Comparison of ENCODE assay signal across 13 mouse cellular contexts in the genomic region with DNA sequence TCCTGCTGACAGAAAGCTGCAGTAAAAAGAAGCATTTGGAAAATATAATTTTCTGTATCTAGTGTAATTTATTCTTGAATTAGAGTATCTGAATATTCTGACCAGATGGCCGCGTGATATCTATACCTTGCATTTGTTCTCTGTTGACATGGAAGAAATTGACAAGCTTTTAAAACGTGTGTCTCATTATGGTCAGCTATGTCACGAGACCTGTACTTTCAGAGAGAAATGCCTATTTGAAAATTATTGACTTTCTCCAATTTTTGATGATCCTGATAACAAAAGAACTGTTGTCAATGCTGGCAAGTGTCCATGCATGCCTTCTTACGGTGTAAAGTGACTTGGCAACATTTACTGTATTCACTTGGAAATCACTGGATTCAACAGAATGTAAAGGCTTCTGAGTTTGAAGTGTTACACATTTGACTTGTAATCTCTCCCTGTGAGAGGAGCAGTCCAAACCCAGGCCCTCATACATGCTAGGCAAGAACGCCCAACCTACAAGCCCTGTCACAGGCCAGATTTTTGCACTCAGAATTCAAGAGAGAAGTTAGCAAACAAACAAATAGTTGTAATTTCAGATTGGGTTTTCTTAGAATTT. TPM values are rescaled to one million over a fixed set of nuclear protein-coding genes. Genes with fewer than 3 reads are reported as not detected.
A peak's percentile ranks its signal among the peaks of the same experiment; 100 is the strongest.
DNase-seq lines count a peak whose midpoint lies in the region; ATAC-seq and TF ChIP-seq lines count a peak whose summit lies in the region.
"Had no signal": no experiment of that assay in that cellular context is flagged by ENCODE, and none has a peak within 500 bp of the region (broad histone marks: within the 10 kb centered on the region; RNA-seq: fewer than 3 reads in every experiment).

No protein-coding gene starts in this region.

- no peaks in the 10 kb centered on the region for H3K36me3 ChIP-seq in heart, embryonic 14.5 days (ENCODE audit: control insufficient read depth, insufficient read depth, low read length)
- no peaks in the 10 kb centered on the region for H3K36me3 ChIP-seq in stomach, embryonic 15.5 days
- no peaks in the 10 kb centered on the region for H3K36me3 ChIP-seq in stomach, postnatal 0 days (ENCODE audit: control insufficient read depth, insufficient read depth, low read length)
- H3K36me3 ChIP-seq in heart, postnatal 0 days (replicated peaks; ENCODE audit: control insufficient read depth, insufficient read depth, low read length): no peaks in the 10 kb centered on the region
- no peaks in the 10 kb centered on the region for H3K36me3 ChIP-seq in kidney, embryonic 14.5 days (ENCODE audit: control insufficient read depth, insufficient read depth, low read length)
- H3K36me3 ChIP-seq: embryonic facial prominence, embryonic 12.5 days; hindbrain, embryonic 12.5 days had no signal

- no peak for DNase-seq in heart, adult 8-10 months (ENCODE audit: low spot score)
- no peak for DNase-seq in stomach, postnatal 0 days (ENCODE audit: low spot score)
- no peak for DNase-seq in heart, postnatal 0 days (ENCODE audit: low spot score)
- DNase-seq in cerebellum, adult 8-10 months: no peak
- DNase-seq: cerebellum, adult 9-11 months; kidney, adult 8-10 months; thymus, postnatal 4 days had no signal

- TF ChIP-seq CTCF in stomach, postnatal 0 days (IDR thresholded peaks at IDR 0.05; ENCODE audit: low read depth): no peak
- no peak for TF ChIP-seq CTCF in heart, postnatal 0 days (IDR thresholded peaks at IDR 0.05; ENCODE audit: low read depth)

- no peak overlapping the region for H3K27ac ChIP-seq in heart, embryonic 14.5 days (replicated peaks in 1 of 2; ENCODE audit: control insufficient read depth in 1 of 2, insufficient read depth in 1 of 2, low read depth in 2 of 2, low read length in 2 of 2)
- peak overlapping the region; percentile 35; the same call in 1 of the 2 replicates for H3K27ac ChIP-seq in stomach, embryonic 15.5 days
- H3K27ac ChIP-seq in stomach, postnatal 0 days (replicated peaks): no peak overlapping the region
- H3K27ac ChIP-seq in heart, postnatal 0 days (ENCODE audit: low read depth): peak overlapping the region; percentile 46; the same call in 1 of the 2 replicates
- H3K27ac ChIP-seq in kidney, embryonic 14.5 days (ENCODE audit: low read depth, low read length): no peak overlapping the region
- H3K27ac ChIP-seq: embryonic facial prominence, embryonic 12.5 days; hindbrain, embryonic 12.5 days; macrophage had no signal

- H3K4me2 ChIP-seq in heart, embryonic 14.5 days (ENCODE audit: low read length): peak overlapping the region; percentile 37
- H3K4me2 ChIP-seq in stomach, embryonic 15.5 days: no peak overlapping the region
- no peak overlapping the region for H3K4me2 ChIP-seq in stomach, postnatal 0 days (replicated peaks; ENCODE audit: low read depth)
- H3K4me2 ChIP-seq in heart, postnatal 0 days (ENCODE audit: low read depth, low read length): peak overlapping the region; percentile 25
- no peak overlapping the region for H3K4me2 ChIP-seq in kidney, embryonic 14.5 days (replicated peaks; ENCODE audit: low read depth, low read length)
- H3K4me2 ChIP-seq: hindbrain, embryonic 12.5 days had no signal

- H3K4me1 ChIP-seq in heart, embryonic 14.5 days (ENCODE audit: control insufficient read depth in 2 of 2, insufficient read depth in 2 of 2, low read length in 2 of 2): peaks cover 6 to 47% of the 10 kb centered on the region in 2 experiments
- H3K4me1 ChIP-seq in stomach, embryonic 15.5 days: peaks cover 17% of the 10 kb centered on the region
- 0 out of 2 replicates have a peak, but pooled peaks cover 5% of the 10 kb centered on the region for H3K4me1 ChIP-seq in stomach, postnatal 0 days (replicated peaks; ENCODE audit: control insufficient read depth, insufficient read depth)
- H3K4me1 ChIP-seq in heart, postnatal 0 days (ENCODE audit: control insufficient read depth, insufficient read depth): peaks cover 32% of the 10 kb centered on the region
- peaks cover 11% of the 10 kb centered on the region for H3K4me1 ChIP-seq in kidney, embryonic 14.5 days (ENCODE audit: control insufficient read depth, insufficient read depth, low read length)

- TF ChIP-seq EP300 in stomach, postnatal 0 days (optimal IDR thresholded peaks at IDR 0.05): no peak
- no peak for TF ChIP-seq EP300 in heart, postnatal 0 days (IDR thresholded peaks at IDR 0.05; ENCODE audit: low read depth)

- WGBS in heart, embryonic 14.5 days: 54% methylated on average over 6 of the region's 6 CpGs
- 52% methylated on average over 6 of the region's 6 CpGs for WGBS in stomach, embryonic 15.5 days
- WGBS in stomach, postnatal 0 days: 54% methylated on average over 6 of the region's 6 CpGs
- 40% methylated on average over 6 of the region's 6 CpGs for WGBS in heart, postnatal 0 days
- WGBS in kidney, embryonic 14.5 days: 80% methylated on average over 6 of the region's 6 CpGs

- peak overlapping the region; percentile 34; the same call in 1 of the 2 replicates for H3K9ac ChIP-seq in heart, embryonic 14.5 days (ENCODE audit: low read length)
- H3K9ac ChIP-seq in stomach, embryonic 15.5 days: no peak overlapping the region
- no peak overlapping the region for H3K9ac ChIP-seq in stomach, postnatal 0 days (ENCODE audit: low read length)
- no peak overlapping the region for H3K9ac ChIP-seq in heart, postnatal 0 days (replicated peaks; ENCODE audit: low read depth, low read length)
- no peak overlapping the region for H3K9ac ChIP-seq in kidney, embryonic 14.5 days (ENCODE audit: low read depth, low read length)
- H3K9ac ChIP-seq: hindbrain, embryonic 12.5 days had no signal

- ATAC-seq in heart, embryonic 14.5 days (ENCODE audit: insufficient number of reproducible peaks, insufficient read depth, low FRiP score, low read depth): no peak
- ATAC-seq in stomach, embryonic 15.5 days (ENCODE audit: insufficient read depth, low FRiP score, low read depth): no peak
- no peak for ATAC-seq in stomach, postnatal 0 days (ENCODE audit: low FRiP score, low TSS enrichment)
- ATAC-seq in heart, postnatal 0 days (ENCODE audit: insufficient read depth, low read depth): no peak
- ATAC-seq in kidney, embryonic 14.5 days (ENCODE audit: low FRiP score, low TSS enrichment): no peak

- H3K27me3 ChIP-seq in heart, embryonic 14.5 days (ENCODE audit: control insufficient read depth, insufficient read depth, low read length): no peaks in the 10 kb centered on the region
- H3K27me3 ChIP-seq in stomach, embryonic 15.5 days (replicated peaks): no peaks in the 10 kb centered on the region
- H3K27me3 ChIP-seq in stomach, postnatal 0 days (ENCODE audit: control insufficient read depth, insufficient read depth, low read length): no peaks in the 10 kb centered on the region
- H3K27me3 ChIP-seq in heart, postnatal 0 days (ENCODE audit: control insufficient read depth, insufficient read depth, low read length): no peaks in the 10 kb centered on the region
- no peaks in the 10 kb centered on the region for H3K27me3 ChIP-seq in kidney, embryonic 14.5 days (ENCODE audit: control insufficient read depth, insufficient read depth, low read length)
- H3K27me3 ChIP-seq: embryonic facial prominence, embryonic 12.5 days; hindbrain, embryonic 12.5 days had no signal

- no peaks in the 10 kb centered on the region for H3K9me3 ChIP-seq in heart, embryonic 14.5 days (ENCODE audit: control insufficient read depth, low read length)
- no peaks in the 10 kb centered on the region for H3K9me3 ChIP-seq in stomach, embryonic 15.5 days
- H3K9me3 ChIP-seq in stomach, postnatal 0 days (ENCODE audit: control insufficient read depth, low read length): no peaks in the 10 kb centered on the region
- H3K9me3 ChIP-seq in heart, postnatal 0 days (replicated peaks; ENCODE audit: control insufficient read depth, low read length): no peaks in the 10 kb centered on the region
- H3K9me3 ChIP-seq in kidney, embryonic 14.5 days (ENCODE audit: control insufficient read depth, low read length): no peaks in the 10 kb centered on the region
- H3K9me3 ChIP-seq: embryonic facial prominence, embryonic 12.5 days; hindbrain, embryonic 12.5 days had no signal

- H3K4me3 ChIP-seq in heart, embryonic 14.5 days (ENCODE audit: control insufficient read depth in 1 of 2, insufficient read depth in 1 of 2, low read depth in 1 of 2, low read length in 2 of 2): no peak overlapping the region; a peak in 1 of 4 replicates
- no peak overlapping the region for H3K4me3 ChIP-seq in stomach, embryonic 15.5 days (replicated peaks)
- H3K4me3 ChIP-seq in stomach, postnatal 0 days (ENCODE audit: low read depth, low read length): no peak overlapping the region
- no peak overlapping the region for H3K4me3 ChIP-seq in heart, postnatal 0 days (ENCODE audit: low read depth, low read length)
- no peak overlapping the region for H3K4me3 ChIP-seq in kidney, embryonic 14.5 days (ENCODE audit: low read length)
- H3K4me3 ChIP-seq: embryonic facial prominence, embryonic 12.5 days; hindbrain, embryonic 12.5 days had no signal

RNA-seq across cellular contexts. Expression of a gene that starts 49.3 kb away (rescaled TPM):
- 179 and 193 TPM in 2 replicates for polyA plus RNA-seq in heart, embryonic 14.5 days (2014; fragmentation: Nextera tagmentation; extraction: Ambion mirVana)
- total RNA-seq in heart, adult 8-10 months (2022): 100 to 1,000 TPM; 129 to 182 (median 150) TPM
- 150 and 155 TPM in 2 replicates for polyA plus RNA-seq in stomach, embryonic 15.5 days (2015; fragmentation: Nextera tagmentation; extraction: Ambion mirVana)
- polyA plus RNA-seq in stomach, postnatal 0 days (2015; fragmentation: Nextera tagmentation; extraction: Ambion mirVana): 101 and 111 TPM in 2 replicates
- total RNA-seq in heart, postnatal 0 days (2014; rRNA removed; ENCODE audit: low replicate concordance): 177 and 193 TPM in 2 replicates
- polyA plus RNA-seq in heart, postnatal 0 days (2015; fragmentation: Nextera tagmentation; extraction: Ambion mirVana): 211 and 232 TPM in 2 replicates
- polyA plus RNA-seq in kidney, embryonic 14.5 days (2014; fragmentation: Nextera tagmentation; extraction: Ambion mirVana): 112 and 131 TPM in 2 replicates

Comparison
In these comparisons a context has a peak if more than half of its experiments do, and no peak if none do; other contexts are left out.
1. H3K27ac ChIP-seq: peak in stomach, embryonic 15.5 days (single experiment) and heart, postnatal 0 days (single experiment); none in heart, embryonic 14.5 days (0 of 2), stomach, postnatal 0 days (single experiment) and kidney, embryonic 14.5 days (single experiment).
2. H3K4me2 ChIP-seq: peak in heart, embryonic 14.5 days (single experiment) and heart, postnatal 0 days (single experiment); none in stomach, embryonic 15.5 days (single experiment), stomach, postnatal 0 days (single experiment) and kidney, embryonic 14.5 days (single experiment).